Mouse (Mus musculus) olfactory bulb, adult 2 months (tissue): Measurements from ENCODE around the gene Pigm. TPM values are rescaled to one million over a fixed set of nuclear protein-coding genes. Genes with fewer than 3 reads are reported as not detected.

ENCODE experiments used
- H3K27ac ChIP-seq: fragments of 200-500 bp; 2 replicates; pipeline ENCODE4 v1.5.1; 2012; ENCODE audit warnings: low read depth, low read length; ENCODE audit not compliant: insufficient read depth
- H3K4me1 ChIP-seq: fragments of 200-500 bp; 2 replicates; pipeline ENCODE4 v1.6.1; 2012; ENCODE audit warnings: low read length; ENCODE audit not compliant: control insufficient read depth, insufficient read depth
- H3K4me3 ChIP-seq: fragments of 200-500 bp; 2 replicates; pipeline ENCODE4 v1.5.1; 2012; ENCODE audit warnings: mild to moderate bottlenecking, low read depth, low read length, moderate library complexity; ENCODE audit not compliant: insufficient read depth
- CTCF ChIP-seq: fragments of 200-500 bp; IDR thresholded peaks from 2 replicates; pipeline ENCODE4 v1.5.1; 2012; ENCODE audit warnings: low read depth, mild to moderate bottlenecking, low read length, moderate library complexity; ENCODE audit not compliant: insufficient read depth
- POLR2A ChIP-seq: fragments of 200-500 bp; IDR thresholded peaks from 2 replicates; pipeline ENCODE4 v1.6.1; 2012; ENCODE audit warnings: mild to moderate bottlenecking, low read depth, low read length, moderate library complexity; ENCODE audit not compliant: insufficient read depth
- WGBS: fragments of 180-500 bp; shearing (Covaris S2); methylation state at CpG from one replicate; pipeline ENCODE4 v1.1.7; 2018; 5-methylcytosine and 5-hydroxymethylcytosine counted together
- polyA plus RNA-seq: library from polyadenylated mRNA; stranded (reverse); fragments of >200 nt; gene quantifications from 2 replicates; pipeline ENCODE4 v1.2.4, GENCODE M21; 2012; ENCODE audit warnings: low replicate concordance; ENCODE audit not compliant: missing spikeins, insufficient read depth, insufficient read length

Gene Pigm
- polyA plus RNA-seq = not detected in 2 replicates

- under 1% methylated on average over 39 of the region's 39 CpGs for WGBS
- H3K27ac ChIP-seq = peak within 1 kb of the TSS; percentile 67
Measured at GRCm38 (mm10) chr1:172376198-172376667, at the start of gene Pigm. Gene Pigm, plus strand, starts transcription at chr1:172376546.

GRCm38 (mm10) chr1:172326684-172327083 lies 49.7 kb upstream of the Pigm start:
- TF ChIP-seq POLR2A (no peak), CTCF (no peak)
- WGBS = 72% methylated on average over 11 of the region's 11 CpGs
- no peak overlapping the region for H3K27ac ChIP-seq

More at GRCm38 (mm10) chr1:172376198-172376667, at the start of gene Pigm:
- Histone ChIP-seq H3K4me1 (peaks cover 11% of the 10 kb centered on the region), H3K4me3 (peak within 1 kb of the TSS; percentile 97)
- TF ChIP-seq POLR2A (peak; percentile 59), CTCF (no peak)

GRCm38 (mm10) chr1:172327206-172328001 lies 48.9 kb upstream of the Pigm start:
- TF ChIP-seq CTCF = no peak
- TF ChIP-seq POLR2A = no peak
- WGBS = 86% methylated on average over 16 of the region's 16 CpGs
- Histone ChIP-seq H3K4me1 (peaks cover 38% of the 10 kb centered on the region), H3K4me3 (peak overlapping the region; percentile 10; the same call in 1 of the 2 replicates), H3K27ac (no peak overlapping the region)

More at GRCm38 (mm10) chr1:172326684-172327083, 49.7 kb upstream of the Pigm start:
- peaks cover 38% of the 10 kb centered on the region for H3K4me1 ChIP-seq
- no peak overlapping the region for H3K4me3 ChIP-seq

GRCm38 (mm10) chr1:172328041-172328440 lies 48.3 kb upstream of the Pigm start:
- TF ChIP-seq POLR2A = no peak
- no peak for TF ChIP-seq CTCF
- WGBS = 78% methylated on average over 3 of the region's 3 CpGs
- Histone ChIP-seq H3K27ac (no peak overlapping the region), H3K4me1 (peaks cover 32% of the 10 kb centered on the region), H3K4me3 (peak overlapping the region; percentile 7; the same call in 1 of the 2 replicates)

- 0 out of 2 replicates have a peak overlapping the region, but pooled peaks have one; percentile 60 for H3K27ac ChIP-seq
- 58% methylated on average over 7 of the region's 7 CpGs for WGBS
Measured at GRCm38 (mm10) chr1:172328461-172328860, 47.9 kb upstream of the Pigm start.

GRCm38 (mm10) chr1:172329131-172329530 lies 47.2 kb upstream of the Pigm start, which contains the start of gene Kcnj9:
Gene Kcnj9, minus strand, starts transcription at chr1:172329318.
- WGBS = 11% methylated on average over 9 of the region's 9 CpGs
- TF ChIP-seq CTCF (no peak), POLR2A (no peak; the same call in 1 of the 2 replicates)
- Histone ChIP-seq H3K4me3 (peak within 1 kb of the TSS; percentile 57), H3K27ac (peak within 1 kb of the TSS; percentile 60), H3K4me1 (peaks cover 31% of the 10 kb centered on the region)

More at GRCm38 (mm10) chr1:172328461-172328860, 47.9 kb upstream of the Pigm start:
- TF ChIP-seq CTCF = no peak
- no peak for TF ChIP-seq POLR2A
- peaks cover 32% of the 10 kb centered on the region for H3K4me1 ChIP-seq
- H3K4me3 ChIP-seq = peak overlapping the region; percentile 57

- no peak overlapping the region for H3K4me3 ChIP-seq
- H3K27ac ChIP-seq = peak overlapping the region; percentile 50
Measured at GRCm38 (mm10) chr1:172329616-172330015, 46.7 kb upstream of the Pigm start.

GRCm38 (mm10) chr1:172331422-172331947 lies 44.9 kb upstream of the Pigm start:
- WGBS = 53% methylated on average over 8 of the region's 8 CpGs
- Histone ChIP-seq H3K27ac (no peak overlapping the region), H3K4me3 (no peak overlapping the region), H3K4me1 (peaks cover 12% of the 10 kb centered on the region)
- TF ChIP-seq CTCF (no peak), POLR2A (no peak)

More at GRCm38 (mm10) chr1:172329616-172330015, 46.7 kb upstream of the Pigm start:
- H3K4me1 ChIP-seq = peaks cover 26% of the 10 kb centered on the region
- TF ChIP-seq CTCF (no peak), POLR2A (no peak)
- WGBS = 72% methylated on average over 6 of the region's 6 CpGs

- no peak overlapping the region for H3K4me3 ChIP-seq
- no peak for TF ChIP-seq POLR2A
- TF ChIP-seq CTCF = no peak
- peaks cover 4% of the 10 kb centered on the region for H3K4me1 ChIP-seq
- H3K27ac ChIP-seq = no peak overlapping the region
- WGBS = 91% methylated on average over 2 of the region's 2 CpGs
Measured at GRCm38 (mm10) chr1:172332925-172333324, 43.4 kb upstream of the Pigm start.
